Mouse (Mus musculus): Measurements from ENCODE around the gene Shc4.

The Shc4 gene

DNA sequence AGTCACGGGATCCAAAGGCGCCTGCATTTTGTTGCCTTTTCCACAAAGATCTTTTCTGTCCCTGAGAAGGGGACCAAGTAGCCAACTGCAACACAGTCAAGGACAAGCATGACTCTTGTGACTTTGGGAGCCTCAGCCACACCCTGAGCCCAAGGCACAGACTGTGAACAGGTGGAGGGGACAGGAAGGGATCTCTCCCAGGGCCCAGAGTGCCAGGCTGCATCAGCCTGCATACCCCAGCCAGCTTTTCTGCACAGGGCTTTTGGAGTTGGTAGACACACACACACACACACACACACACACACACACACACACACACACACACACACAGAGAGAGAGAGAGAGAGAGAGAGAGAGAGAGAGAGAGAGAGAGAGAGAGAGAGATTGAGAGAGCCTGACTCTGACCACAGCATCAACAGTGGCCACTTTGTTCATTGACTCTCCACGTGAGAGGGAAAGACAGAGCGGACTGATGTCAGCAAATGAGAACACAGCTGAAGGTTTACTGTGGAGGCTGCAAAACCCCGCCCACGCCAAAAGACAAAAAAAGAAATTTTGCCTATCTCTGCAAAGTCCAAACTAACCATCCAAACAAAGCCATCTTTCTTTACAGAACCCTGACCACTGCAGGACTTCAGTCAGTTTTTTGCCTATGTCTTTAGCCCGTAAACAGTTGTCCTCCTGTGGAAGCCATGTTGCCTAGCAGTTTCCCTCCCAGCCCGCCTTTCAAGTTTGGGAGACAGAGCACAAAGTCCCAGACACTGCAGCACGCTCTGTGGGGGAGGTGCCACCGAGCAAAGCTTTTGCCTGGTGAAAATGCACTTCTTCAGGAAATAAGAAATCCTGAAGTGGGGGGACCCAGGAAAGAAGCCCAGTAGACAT, 39.1 kb downstream of the Shc4 start:
- no peak for DNase-seq (ENCODE audit: low spot score)

- DNase-seq (ENCODE audit: low spot score), result no peak
These were observed 40.1 kb downstream of the Shc4 start for GRCm38 (mm10) chr2:125683895-125684294.

DNA sequence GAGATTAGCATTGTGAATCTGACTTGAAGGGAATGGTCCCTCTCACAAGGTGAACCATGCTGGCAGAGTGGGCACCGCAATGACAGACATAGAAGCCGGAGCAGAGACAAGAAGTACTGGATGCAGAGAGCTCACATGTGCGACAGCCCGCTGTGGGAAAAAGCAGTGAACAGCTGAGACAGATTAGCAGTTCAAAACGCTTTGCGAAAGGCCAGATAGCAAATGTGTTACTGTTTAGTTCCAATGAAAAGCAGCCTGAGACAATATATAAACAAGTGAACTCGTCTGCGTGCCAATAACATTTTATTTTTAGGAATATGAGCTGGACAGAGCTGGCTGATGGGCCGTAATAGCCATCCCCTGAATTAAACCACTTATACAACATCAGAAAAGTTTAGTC, 42.1 kb downstream of the Shc4 start:
- DNase-seq (ENCODE audit: low spot score), result no peak

GRCm38 (mm10) chr2:125672957-125673631, 50.9 kb downstream of the Shc4 start, which contains the start of gene Eid1:
Gene Eid1, plus strand, starts transcription at chr2:125673095.
- DNase-seq (ENCODE audit: low spot score), result peak; percentile 70

- DNase-seq (ENCODE audit: low spot score), result no peak
These were observed 51.4 kb downstream of the Shc4 start for GRCm38 (mm10) chr2:125672568-125672956.

DNA sequence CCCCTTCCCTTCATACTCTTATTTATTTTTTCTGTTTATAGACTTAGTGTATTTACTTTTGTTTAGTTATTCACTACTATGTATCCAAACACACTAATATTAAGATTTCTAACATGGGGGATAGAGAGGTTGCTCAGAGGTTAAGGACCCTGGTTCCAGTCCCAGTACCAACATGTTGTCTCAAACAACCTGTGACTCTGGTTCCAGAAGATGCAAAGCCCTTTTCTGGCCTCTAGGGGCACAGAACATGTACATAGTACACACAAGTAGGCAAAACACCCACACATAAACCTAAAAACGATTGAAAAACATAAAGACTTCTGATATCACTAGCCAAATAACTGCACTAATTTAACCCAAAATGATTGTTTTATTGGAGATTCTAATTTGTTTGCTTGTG, 53.1 kb downstream of the Shc4 start:
- DNase-seq (ENCODE audit: low spot score), result no peak

- no peak for DNase-seq (ENCODE audit: low spot score)
These were observed 56.2 kb downstream of the Shc4 start for GRCm38 (mm10) chr2:125667721-125668120.

DNA sequence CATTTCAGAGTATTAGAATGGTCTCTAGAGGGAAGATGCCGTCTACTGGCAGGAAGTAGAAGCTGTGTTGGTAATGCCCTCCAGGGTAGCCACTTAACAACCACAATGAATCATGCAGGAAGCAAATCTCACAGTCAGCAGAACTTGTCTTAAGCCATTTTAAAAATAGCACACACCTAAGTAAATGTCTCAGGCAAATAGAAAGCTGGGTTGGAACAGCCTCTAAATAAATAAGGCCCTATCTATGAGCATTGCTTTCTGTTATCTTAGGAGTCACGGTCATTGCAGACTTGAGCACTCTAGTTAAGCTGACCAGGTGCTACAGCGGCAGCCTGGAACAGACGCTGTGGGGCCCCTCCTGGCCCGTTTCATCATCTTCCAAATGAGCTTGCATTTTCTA, 56.8 kb downstream of the Shc4 start:
- no peak for DNase-seq (ENCODE audit: low spot score)

- DNase-seq (ENCODE audit: low spot score), result no peak
These were observed 57.3 kb downstream of the Shc4 start for GRCm38 (mm10) chr2:125666668-125667067.

GRCm38 (mm10) chr2:125665909-125666308, 58.0 kb downstream of the Shc4 start:
- no peak for DNase-seq (ENCODE audit: low spot score)

- no peak for DNase-seq (ENCODE audit: low spot score)
These were observed 58.7 kb downstream of the Shc4 start for GRCm38 (mm10) chr2:125665213-125665612.

DNA sequence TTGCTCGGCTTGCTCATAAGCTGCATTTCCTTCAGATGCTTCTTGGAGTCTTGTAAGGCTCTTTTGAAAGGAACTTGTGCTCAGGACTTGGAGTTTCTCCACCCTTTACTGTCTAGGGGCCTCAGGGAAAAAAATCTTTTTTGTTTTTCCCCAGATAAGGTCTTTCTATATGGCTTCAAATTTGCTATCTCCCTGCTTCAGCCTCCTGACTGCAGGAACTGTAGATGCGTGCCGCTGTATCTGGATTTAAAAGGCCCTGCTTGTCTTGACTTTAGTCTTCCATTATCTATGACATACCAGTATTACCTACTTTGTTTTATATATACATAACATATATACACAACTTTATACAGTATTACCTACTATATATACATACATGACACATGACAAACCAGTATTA, 61.4 kb downstream of the Shc4 start:
- DNase-seq (ENCODE audit: low spot score), result no peak

- DNase-seq (ENCODE audit: low spot score), result no peak
These were observed 62.8 kb downstream of the Shc4 start for GRCm38 (mm10) chr2:125661156-125661555.

DNA sequence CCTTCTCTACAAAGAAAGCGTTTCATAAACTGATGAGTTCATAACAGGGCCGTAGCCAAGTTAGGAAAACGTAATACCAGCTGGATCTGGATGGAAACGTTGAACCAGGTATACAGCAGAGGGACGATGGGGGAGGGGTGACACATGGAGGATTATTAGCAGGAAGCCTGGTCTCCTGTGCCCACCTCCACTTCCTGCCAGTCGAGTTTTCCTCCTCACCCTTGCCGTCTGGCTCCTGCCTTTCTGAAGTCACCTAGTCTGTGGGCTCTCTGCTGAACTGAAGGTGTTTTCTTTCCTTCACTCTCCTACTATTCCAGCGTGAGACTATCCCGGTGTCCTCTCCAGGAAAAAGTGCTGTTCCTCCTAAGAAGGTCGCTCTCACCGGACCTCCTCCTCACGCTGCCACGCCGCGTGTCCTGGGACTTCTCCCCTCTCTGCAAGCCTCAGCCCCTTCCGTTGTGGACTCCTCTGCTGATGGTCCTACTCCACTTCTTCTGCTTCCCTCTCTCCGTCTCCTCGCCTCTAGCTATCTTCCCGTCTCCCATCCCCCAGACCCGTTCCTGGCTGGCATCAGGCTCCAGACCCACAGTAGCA, 63.3 kb downstream of the Shc4 start:
- no peak for DNase-seq (ENCODE audit: low spot score)

DNA sequence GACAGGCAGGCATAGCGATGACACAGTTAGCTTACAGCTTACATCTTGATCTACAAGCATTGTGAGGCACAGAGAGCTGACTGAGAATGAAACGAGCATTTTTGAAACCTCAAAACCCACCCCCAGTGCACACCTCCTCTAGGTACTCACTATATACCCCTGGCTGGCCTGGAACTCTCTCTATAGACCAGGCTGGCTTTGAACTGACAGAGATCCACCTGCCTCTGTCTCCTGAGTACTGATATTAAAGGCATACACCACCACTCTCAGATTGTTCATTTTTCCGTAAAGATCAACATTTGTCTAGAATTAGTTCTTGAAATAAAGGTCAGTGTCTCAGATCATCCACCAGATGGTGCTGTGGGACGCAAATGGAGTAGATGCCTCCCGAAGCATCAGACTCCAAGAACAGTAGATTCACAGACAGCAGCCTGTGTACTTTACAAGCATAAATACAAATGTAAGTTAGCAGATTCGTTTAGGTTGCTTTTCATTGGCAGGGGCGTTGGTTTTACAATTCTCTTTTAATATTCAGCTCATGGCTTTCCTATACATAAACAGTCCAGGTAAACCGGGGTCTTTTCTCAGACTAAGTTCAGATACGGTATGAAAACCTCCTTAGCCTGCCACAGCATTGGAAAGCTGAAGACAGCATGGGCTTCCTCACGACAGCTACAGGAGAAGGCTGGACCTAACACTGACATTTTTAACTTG, 64.0 kb downstream of the Shc4 start:
- DNase-seq (ENCODE audit: low spot score), result no peak

GRCm38 (mm10) chr2:125655391-125655790, 68.6 kb downstream of the Shc4 start:
- no peak for DNase-seq (ENCODE audit: low spot score)

DNA sequence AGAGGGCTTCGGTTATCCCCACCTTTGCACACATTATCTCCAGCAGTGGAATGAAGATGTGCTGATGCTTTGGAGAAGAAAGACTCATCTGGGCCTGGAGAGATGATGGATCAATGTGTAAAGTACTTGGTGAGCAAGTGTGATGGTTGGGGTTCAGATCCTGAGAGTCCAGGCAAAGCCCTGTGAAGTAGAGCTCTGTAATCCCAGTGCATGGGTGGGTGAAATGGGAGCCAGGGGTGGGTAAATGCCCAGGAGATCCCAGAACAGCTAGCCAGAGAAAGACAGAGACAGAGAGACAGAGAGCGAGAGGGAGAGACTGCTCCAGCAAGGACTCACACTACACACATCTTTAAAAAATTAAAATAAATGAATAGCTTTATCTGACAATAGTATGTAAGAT, 70.7 kb downstream of the Shc4 start:
- DNase-seq (ENCODE audit: low spot score), result no peak

DNA sequence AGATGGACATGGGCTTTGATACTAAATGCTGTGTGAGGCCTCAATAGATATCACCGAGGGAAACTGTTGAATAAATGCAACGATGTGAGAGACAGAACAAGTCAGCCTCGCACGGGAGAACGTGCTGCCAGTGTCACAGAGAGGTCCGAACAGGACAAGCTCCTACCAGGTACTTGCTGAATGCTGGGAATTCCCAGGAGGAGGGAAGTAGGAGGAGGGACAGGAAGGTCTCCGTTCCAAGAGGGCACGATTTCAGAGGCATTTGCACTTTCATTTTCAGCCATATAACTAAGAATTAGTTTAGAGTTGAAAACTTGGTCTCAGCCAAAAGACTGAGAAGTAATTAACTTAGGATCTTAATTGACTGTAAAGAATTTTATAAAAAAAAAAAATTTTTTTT, 72.4 kb downstream of the Shc4 start:
- no peak for DNase-seq (ENCODE audit: low spot score)

DNA sequence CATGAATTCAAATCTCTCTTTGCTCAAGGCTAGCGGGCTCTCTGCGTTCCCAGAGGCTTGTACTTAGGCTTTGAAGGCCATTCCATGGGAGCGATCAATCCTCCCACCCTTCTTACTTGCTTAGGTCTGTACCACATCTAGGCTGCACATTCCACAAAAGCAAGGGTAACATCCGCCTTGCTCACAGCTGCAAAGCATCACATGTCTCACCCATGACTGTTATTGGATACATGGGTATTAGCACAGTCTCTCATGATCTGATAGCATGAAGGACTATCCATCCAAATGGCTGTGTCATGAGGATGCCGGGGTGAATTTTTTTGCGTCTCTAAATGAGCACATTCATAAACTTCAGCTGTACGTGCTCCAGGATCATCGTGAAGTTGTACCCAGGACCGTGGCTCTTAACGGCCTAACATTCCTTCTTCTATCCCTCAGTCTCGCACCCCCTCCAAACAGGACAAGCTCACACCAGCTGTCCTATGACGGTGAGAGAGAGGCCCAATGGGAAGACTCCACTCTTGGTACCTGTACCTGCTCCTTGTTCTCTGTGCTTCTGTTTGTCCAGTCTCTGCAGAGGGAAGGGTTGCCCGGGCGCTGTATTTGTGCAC, 73.1 kb downstream of the Shc4 start:
- DNase-seq (ENCODE audit: low spot score), result no peak

- no peak for DNase-seq (ENCODE audit: low spot score)
These were observed 73.9 kb downstream of the Shc4 start for GRCm38 (mm10) chr2:125650038-125650437.

- no peak for DNase-seq (ENCODE audit: low spot score)
These were observed 79.0 kb downstream of the Shc4 start for GRCm38 (mm10) chr2:125644912-125645311.

- DNase-seq (ENCODE audit: low spot score), result no peak
These were observed 86.6 kb downstream of the Shc4 start for GRCm38 (mm10) chr2:125637331-125637730.
